Mouse (Mus musculus) embryonic facial prominence, embryonic 11.5 days (tissue): Measurements from ENCODE around the gene Dcaf11. TPM values are rescaled to one million over a fixed set of nuclear protein-coding genes. Genes with fewer than 3 reads are reported as not detected.

Experiments used
- ATAC-seq: fragments of 200-750 bp; cut with Nextera tagmentation; replicated peaks from 2 replicates; pipeline ENCODE4 v1.8.0; 2017; ENCODE audit warnings: low read depth; ENCODE audit not compliant: insufficient number of reproducible peaks, low FRiP score, low TSS enrichment
- DNase-seq: peaks from one replicate; pipeline ENCODE4 v3.0.0-alpha.2; 2015; ENCODE audit warnings: low spot score
- H3K27ac ChIP-seq: fragments of 300-500 bp; sonication (generic); replicated peaks from 2 replicates; pipeline ENCODE4 v1.5.1; 2014; ENCODE audit warnings: mild to moderate bottlenecking, low read depth, low read length, control low read depth
- H3K27me3 ChIP-seq: fragments of 300-500 bp; sonication (generic); 2 replicates; pipeline ENCODE4 v1.6.1; 2014; ENCODE audit warnings: mild to moderate bottlenecking, low read length, moderate library complexity, mixed read lengths; ENCODE audit not compliant: control insufficient read depth, insufficient read depth
- H3K36me3 ChIP-seq: fragments of 300-500 bp; sonication (generic); replicated peaks from 2 replicates; pipeline ENCODE4 v1.6.1; 2014; ENCODE audit warnings: low read depth, mild to moderate bottlenecking, low read length, moderate library complexity, mixed read lengths; ENCODE audit not compliant: control insufficient read depth, insufficient read depth
- H3K4me1 ChIP-seq: fragments of 300-500 bp; sonication (generic); 2 replicates; pipeline ENCODE4 v1.6.1; 2014; ENCODE audit warnings: low read length, mixed read lengths; ENCODE audit not compliant: control insufficient read depth, insufficient read depth
- H3K4me2 ChIP-seq: fragments of 300-500 bp; sonication (generic); 2 replicates; pipeline ENCODE4 v1.6.1; 2014; ENCODE audit warnings: low read depth, mild to moderate bottlenecking, control low read depth, low read length, moderate library complexity
- H3K4me3 ChIP-seq: fragments of 300-500 bp; sonication (generic); 2 replicates; pipeline ENCODE4 v1.5.1; 2014; ENCODE audit warnings: low read depth, low read length, control low read depth
- H3K9ac ChIP-seq: fragments of 300-500 bp; sonication (generic); replicated peaks from 2 replicates; pipeline ENCODE4 v1.6.1; 2014; ENCODE audit warnings: mild to moderate bottlenecking, control low read depth, low read length
- H3K9me3 ChIP-seq: fragments of 300-500 bp; sonication (generic); replicated peaks from 2 replicates; pipeline ENCODE4 v1.6.1; 2016; ENCODE audit warnings: mild to moderate bottlenecking, low read length, inconsistent platforms, mixed read lengths; ENCODE audit not compliant: control insufficient read depth
- WGBS: fragments of 180-500 bp; shearing (Covaris S2); extraction: QIAGEN DNeasy Blood & Tissue Kit; methylation state at CpG from one replicate; pipeline ENCODE4 v1.1.7; 2014; 5-methylcytosine and 5-hydroxymethylcytosine counted together
- polyA plus RNA-seq: library from polyadenylated mRNA; unstranded; fragments of >200 nt; fragmentation: Nextera tagmentation; extraction: Ambion mirVana; gene quantifications from 2 replicates; pipeline ENCODE4 v1.2.1, GENCODE M21; 2014

Gene Dcaf11
- polyA plus RNA-seq, 1 experiment from 2014 or later: 76.6 TPM

- Histone ChIP-seq H3K9me3 (no peaks in the 10 kb centered on the region), H3K9ac (no peak overlapping the region), H3K27me3 (no peaks in the 10 kb centered on the region), H3K4me1 (peaks cover 4% of the 10 kb centered on the region; the same call in 1 of the 2 replicates), H3K27ac (no peak overlapping the region), H3K4me3 (no peak overlapping the region), H3K4me2 (no peak overlapping the region), H3K36me3 (no peaks in the 10 kb centered on the region)
- DNase-seq (peak; percentile 77), ATAC-seq (no peak)
- 28% methylated on average over 5 of the region's 5 CpGs for WGBS
Observed at GRCm38 (mm10) chr14:55557003-55557402, 2.8 kb upstream of the Dcaf11 start.

- DNase-seq (no peak), ATAC-seq (no peak)
- no peak overlapping the region for H3K4me2 ChIP-seq
- H3K4me1 ChIP-seq: peaks cover 4% of the 10 kb centered on the region; the same call in 1 of the 2 replicates
- no peak overlapping the region for H3K27ac ChIP-seq
- H3K4me3 ChIP-seq: no peak overlapping the region
- no peaks in the 10 kb centered on the region for H3K27me3 ChIP-seq
- H3K36me3 ChIP-seq: no peaks in the 10 kb centered on the region
- H3K9ac ChIP-seq: no peak overlapping the region
- WGBS: 93% methylated on average over 3 of the region's 3 CpGs
- H3K9me3 ChIP-seq: no peaks in the 10 kb centered on the region
Observed at GRCm38 (mm10) chr14:55557587-55557986, 2.2 kb upstream of the Dcaf11 start.

GRCm38 (mm10) chr14:55558740-55559448, 912 bp upstream of the Dcaf11 start:
- Histone ChIP-seq H3K4me2 (peak overlapping the region; percentile 64; the same call in 1 of the 2 replicates), H3K4me1 (peaks cover 4% of the 10 kb centered on the region; the same call in 1 of the 2 replicates), H3K27ac (peak overlapping the region; percentile 90; the same call in 1 of the 2 replicates), H3K4me3 (peak overlapping the region; percentile 56), H3K27me3 (no peaks in the 10 kb centered on the region), H3K9me3 (no peaks in the 10 kb centered on the region), H3K36me3 (no peaks in the 10 kb centered on the region), H3K9ac (no peak overlapping the region)
- no peak for ATAC-seq
- 58% methylated on average over 6 of the region's 6 CpGs for WGBS
- DNase-seq: no peak

- H3K27ac ChIP-seq: peak within 1 kb of the TSS; percentile 90
- ATAC-seq (peak; percentile 96), DNase-seq (peak; percentile 99)
- H3K4me3 ChIP-seq: peak within 1 kb of the TSS; percentile 56
- H3K9ac ChIP-seq: peak within 1 kb of the TSS; percentile 77
- peak within 1 kb of the TSS; percentile 64 for H3K4me2 ChIP-seq
- no peaks in the 10 kb centered on the region for H3K9me3 ChIP-seq
- no peaks in the 10 kb centered on the region; the same call in 1 of the 2 replicates for H3K36me3 ChIP-seq
- peaks cover 4% of the 10 kb centered on the region; the same call in 1 of the 2 replicates for H3K4me1 ChIP-seq
- no peaks in the 10 kb centered on the region for H3K27me3 ChIP-seq
- under 1% methylated on average over 51 of the region's 51 CpGs for WGBS
Observed at GRCm38 (mm10) chr14:55560202-55561073, 632 bp downstream of the Dcaf11 start, which contains the start of gene A730061H03Rik. Gene A730061H03Rik, minus strand, starts transcription at chr14:55560406.

GRCm38 (mm10) chr14:55561860-55562259, 2.1 kb downstream of the Dcaf11 start:
- peaks cover 3% of the 10 kb centered on the region for H3K36me3 ChIP-seq
- H3K9me3 ChIP-seq: no peaks in the 10 kb centered on the region
- WGBS: 77% methylated on average over 10 of the region's 10 CpGs
- no peak overlapping the region for H3K4me3 ChIP-seq
- peaks cover 4% of the 10 kb centered on the region; the same call in 1 of the 2 replicates for H3K4me1 ChIP-seq
- H3K27ac ChIP-seq: no peak overlapping the region
- ATAC-seq (no peak), DNase-seq (no peak)
- no peaks in the 10 kb centered on the region for H3K27me3 ChIP-seq
- H3K9ac ChIP-seq: no peak overlapping the region
- H3K4me2 ChIP-seq: no peak overlapping the region

GRCm38 (mm10) chr14:55563249-55563648, 3.4 kb downstream of the Dcaf11 start:
- Histone ChIP-seq H3K9ac (no peak overlapping the region), H3K36me3 (peaks cover 3% of the 10 kb centered on the region), H3K9me3 (no peaks in the 10 kb centered on the region), H3K4me3 (no peak overlapping the region), H3K4me2 (no peak overlapping the region), H3K27ac (no peak overlapping the region), H3K4me1 (peaks cover 4% of the 10 kb centered on the region; the same call in 1 of the 2 replicates), H3K27me3 (no peaks in the 10 kb centered on the region)
- WGBS: 87% methylated on average over 11 of the region's 11 CpGs
- DNase-seq (no peak), ATAC-seq (no peak)

- DNase-seq (no peak), ATAC-seq (no peak)
- H3K4me2 ChIP-seq: no peak overlapping the region
- no peaks in the 10 kb centered on the region for H3K9me3 ChIP-seq
- H3K9ac ChIP-seq: no peak overlapping the region
- H3K36me3 ChIP-seq: peaks cover 3% of the 10 kb centered on the region
- H3K4me3 ChIP-seq: no peak overlapping the region
- no peaks in the 10 kb centered on the region for H3K27me3 ChIP-seq
- peaks cover 4% of the 10 kb centered on the region; the same call in 1 of the 2 replicates for H3K4me1 ChIP-seq
- WGBS: 87% methylated on average over 3 of the region's 3 CpGs
- H3K27ac ChIP-seq: no peak overlapping the region
Observed at GRCm38 (mm10) chr14:55565748-55566147, 5.9 kb downstream of the Dcaf11 start.
